Mouse (Mus musculus) liver, embryonic 16.5 days (tissue): ENCODE data around the gene Fmo1. TPM values are rescaled to one million over a fixed set of nuclear protein-coding genes. Genes with fewer than 3 reads are reported as not detected.
A peak's percentile ranks its signal among the peaks of the same experiment; 100 is the strongest.

ENCODE experiments used
- ATAC-seq: fragments of 200-750 bp; cut with Nextera tagmentation; 2 replicates; pipeline ENCODE4 v1.8.0; 2017; ENCODE audit warnings: low read depth, mild to moderate bottlenecking, moderate number of reproducible peaks, moderate library complexity
- H3K27ac ChIP-seq: fragments of 300-500 bp; sonication (generic); 2 replicates; pipeline ENCODE4 v1.5.1; 2014; ENCODE audit warnings: mild to moderate bottlenecking, low read length
- H3K27me3 ChIP-seq: fragments of 300-500 bp; sonication (generic); 2 replicates; pipeline ENCODE4 v1.6.1; 2014; ENCODE audit warnings: low read depth, low read length, mixed read lengths; ENCODE audit not compliant: control insufficient read depth, insufficient read depth
- H3K36me3 ChIP-seq: fragments of 300-500 bp; sonication (generic); 2 replicates; pipeline ENCODE4 v1.6.1; 2014; ENCODE audit warnings: mild to moderate bottlenecking; ENCODE audit not compliant: control insufficient read depth, insufficient read depth
- H3K4me1 ChIP-seq: fragments of 300-500 bp; sonication (generic); 2 replicates; pipeline ENCODE4 v1.6.1; 2014; ENCODE audit warnings: low read depth, low read length, mixed read lengths; ENCODE audit not compliant: control insufficient read depth
- H3K4me2 ChIP-seq: fragments of 300-500 bp; sonication (generic); 2 replicates; pipeline ENCODE4 v1.6.1; 2014; ENCODE audit warnings: low read depth, low read length, mixed read lengths
- H3K4me3 ChIP-seq: fragments of 300-500 bp; sonication (generic); 2 replicates; pipeline ENCODE4 v1.5.1; 2014; ENCODE audit warnings: low read depth, mild to moderate bottlenecking, low read length
- H3K9ac ChIP-seq: fragments of 300-500 bp; sonication (generic); 2 replicates; pipeline ENCODE4 v1.6.1; 2014; ENCODE audit warnings: low read depth, low read length
- H3K9me3 ChIP-seq: fragments of 300-500 bp; sonication (generic); replicated peaks from 2 replicates; pipeline ENCODE4 v1.6.1; 2016; ENCODE audit warnings: low read length; ENCODE audit not compliant: control insufficient read depth
- WGBS: fragments of 180-500 bp; shearing (Covaris S2); extraction: QIAGEN DNeasy Blood & Tissue Kit; methylation state at CpG from one replicate; pipeline ENCODE4 v1.1.7; 2014; ENCODE audit not compliant: insufficient replicate concordance; 5-methylcytosine and 5-hydroxymethylcytosine counted together
- polyA plus RNA-seq: library from polyadenylated mRNA; unstranded; fragments of >200 nt; fragmentation: Nextera tagmentation; extraction: Ambion mirVana; gene quantifications from 2 replicates; pipeline ENCODE4 v1.2.1, GENCODE M21; 2015

The Fmo1 gene
- polyA plus RNA-seq, 1 experiment from 2014 or later = 39.5 TPM

- no peak overlapping the region for H3K4me3 ChIP-seq
- H3K9me3 ChIP-seq = no peaks in the 10 kb centered on the region
- ATAC-seq = no peak
- no peaks in the 10 kb centered on the region for H3K4me1 ChIP-seq
- no peak overlapping the region for H3K9ac ChIP-seq
- no peaks in the 10 kb centered on the region for H3K27me3 ChIP-seq
- H3K4me2 ChIP-seq = no peak overlapping the region
- no peak overlapping the region for H3K27ac ChIP-seq
- 49% methylated on average over 4 of the region's 4 CpGs for WGBS
- H3K36me3 ChIP-seq = no peaks in the 10 kb centered on the region
These were observed 51.5 kb downstream of the Fmo1 start for GRCm38 (mm10) chr1:162814932-162815331.

GRCm38 (mm10) chr1:162813836-162814156, 52.6 kb downstream of the Fmo1 start, which contains the start of gene Fmo4:
Gene Fmo4, minus strand, starts transcription at chr1:162813972.
- Histone ChIP-seq H3K27me3 (no peaks in the 10 kb centered on the region), H3K4me1 (no peaks in the 10 kb centered on the region), H3K36me3 (no peaks in the 10 kb centered on the region), H3K4me2 (peak within 1 kb of the TSS; percentile 22), H3K9ac (no peak within 1 kb of the TSS), H3K9me3 (no peaks in the 10 kb centered on the region), H3K4me3 (peak within 1 kb of the TSS; percentile 15), H3K27ac (0 out of 2 replicates have a peak within 1 kb of the TSS, but pooled peaks have one; percentile 4)
- ATAC-seq = no peak
- 30% methylated on average over 8 of the region's 8 CpGs for WGBS

GRCm38 (mm10) chr1:162813143-162813835, 53.1 kb downstream of the Fmo1 start:
- no peaks in the 10 kb centered on the region for H3K36me3 ChIP-seq

GRCm38 (mm10) chr1:162808541-162808940, 57.9 kb downstream of the Fmo1 start:
- Histone ChIP-seq H3K36me3 (no peaks in the 10 kb centered on the region), H3K4me2 (no peak overlapping the region), H3K9me3 (no peaks in the 10 kb centered on the region), H3K4me3 (no peak overlapping the region), H3K4me1 (no peaks in the 10 kb centered on the region), H3K27me3 (no peaks in the 10 kb centered on the region), H3K9ac (no peak overlapping the region), H3K27ac (no peak overlapping the region)
- 55% methylated on average over 3 of the region's 3 CpGs for WGBS
- no peak for ATAC-seq

More at GRCm38 (mm10) chr1:162813143-162813835, 53.1 kb downstream of the Fmo1 start:
- Histone ChIP-seq H3K4me1 (no peaks in the 10 kb centered on the region), H3K4me3 (peak overlapping the region; percentile 15), H3K4me2 (peak overlapping the region; percentile 22), H3K9me3 (no peaks in the 10 kb centered on the region), H3K9ac (no peak overlapping the region), H3K27ac (0 out of 2 replicates have a peak overlapping the region, but pooled peaks have one; percentile 4), H3K27me3 (no peaks in the 10 kb centered on the region)
- WGBS = 62% methylated on average over 9 of the region's 9 CpGs
- no peak for ATAC-seq

GRCm38 (mm10) chr1:162807441-162807840, 59.0 kb downstream of the Fmo1 start:
- no peak overlapping the region for H3K9ac ChIP-seq
- H3K4me2 ChIP-seq = no peak overlapping the region
- no peaks in the 10 kb centered on the region for H3K27me3 ChIP-seq
- no peak for ATAC-seq
- H3K36me3 ChIP-seq = no peaks in the 10 kb centered on the region
- H3K9me3 ChIP-seq = no peaks in the 10 kb centered on the region
- H3K4me1 ChIP-seq = no peaks in the 10 kb centered on the region
- 66% methylated on average over 5 of the region's 5 CpGs for WGBS
- H3K4me3 ChIP-seq = no peak overlapping the region
- H3K27ac ChIP-seq = no peak overlapping the region

GRCm38 (mm10) chr1:162805011-162805410, 61.4 kb downstream of the Fmo1 start:
- H3K36me3 ChIP-seq = no peaks in the 10 kb centered on the region
- ATAC-seq = no peak
- H3K4me1 ChIP-seq = no peaks in the 10 kb centered on the region
- no peak overlapping the region for H3K4me3 ChIP-seq
- 45% methylated on average over 5 of the region's 5 CpGs for WGBS
- no peaks in the 10 kb centered on the region for H3K27me3 ChIP-seq
- H3K4me2 ChIP-seq = no peak overlapping the region
- H3K9me3 ChIP-seq = no peaks in the 10 kb centered on the region
- no peak overlapping the region for H3K27ac ChIP-seq
- no peak overlapping the region for H3K9ac ChIP-seq

- no peaks in the 10 kb centered on the region for H3K4me1 ChIP-seq
- no peak overlapping the region for H3K9ac ChIP-seq
- no peaks in the 10 kb centered on the region for H3K9me3 ChIP-seq
- H3K36me3 ChIP-seq = no peaks in the 10 kb centered on the region
- H3K27ac ChIP-seq = no peak overlapping the region
- ATAC-seq = no peak
- no peaks in the 10 kb centered on the region for H3K27me3 ChIP-seq
- H3K4me2 ChIP-seq = no peak overlapping the region
- H3K4me3 ChIP-seq = no peak overlapping the region
These were observed 70.0 kb downstream of the Fmo1 start for GRCm38 (mm10) chr1:162796441-162796840.

GRCm38 (mm10) chr1:162792306-162793044, 73.9 kb downstream of the Fmo1 start:
- H3K27me3 ChIP-seq = no peaks in the 10 kb centered on the region
- H3K27ac ChIP-seq = no peak overlapping the region
- no peaks in the 10 kb centered on the region for H3K9me3 ChIP-seq
- no peaks in the 10 kb centered on the region for H3K36me3 ChIP-seq
- no peak overlapping the region for H3K4me3 ChIP-seq
- WGBS = 63% methylated on average over 7 of the region's 7 CpGs
- no peak overlapping the region for H3K4me2 ChIP-seq
- ATAC-seq = no peak
- H3K4me1 ChIP-seq = no peaks in the 10 kb centered on the region
- H3K9ac ChIP-seq = no peak overlapping the region

- ATAC-seq = no peak
- WGBS = 68% methylated on average over 4 of the region's 4 CpGs
- no peaks in the 10 kb centered on the region for H3K9me3 ChIP-seq
These were observed 81.2 kb downstream of the Fmo1 start for GRCm38 (mm10) chr1:162785222-162785621.

More at GRCm38 (mm10) chr1:162785222-162785621, 81.2 kb downstream of the Fmo1 start:
- H3K4me1 ChIP-seq = no peaks in the 10 kb centered on the region
- no peak overlapping the region for H3K4me3 ChIP-seq
- no peak overlapping the region for H3K27ac ChIP-seq
- no peak overlapping the region for H3K9ac ChIP-seq
- H3K4me2 ChIP-seq = no peak overlapping the region
- H3K36me3 ChIP-seq = no peaks in the 10 kb centered on the region
- no peaks in the 10 kb centered on the region for H3K27me3 ChIP-seq
